Mouse (Mus musculus) ovary, adult 18-20 months (tissue): ENCODE measurements around the gene Erv3.
"Not testable (repeated sequence)": the region's sequence is repeated elsewhere in the genome, so short reads cannot be mapped to it uniquely, and the experiment has no call there.

ENCODE experiments used
- DNase-seq: peaks from one replicate; pipeline ENCODE4 v3.0.0; 2022; ENCODE audit warnings: low spot score, mixed read lengths

Erv3 gene

GRCm38 (mm10) chr2:131863472-131863871 lies 3.9 kb upstream of the Erv3 start:
- no peak for DNase-seq

- DNase-seq: no peak
Measured at GRCm38 (mm10) chr2:131862617-131863275, 3.2 kb upstream of the Erv3 start.

- no peak for DNase-seq
Measured at GRCm38 (mm10) chr2:131857838-131858237, 1.7 kb downstream of the Erv3 start.

- DNase-seq: no peak
Measured at GRCm38 (mm10) chr2:131853719-131854118, 5.8 kb downstream of the Erv3 start.

GRCm38 (mm10) chr2:131851333-131852092 lies 8.0 kb downstream of the Erv3 start:
- no peak for DNase-seq

GRCm38 (mm10) chr2:131850047-131850446 lies 9.5 kb downstream of the Erv3 start:
- no peak for DNase-seq

GRCm38 (mm10) chr2:131847501-131848359 lies 11.8 kb downstream of the Erv3 start:
- no peak for DNase-seq

- no peak for DNase-seq
Measured at GRCm38 (mm10) chr2:131846811-131847210, 12.7 kb downstream of the Erv3 start.

- no peak for DNase-seq
Measured at GRCm38 (mm10) chr2:131846132-131846710, 13.3 kb downstream of the Erv3 start.

- no peak for DNase-seq
Measured at GRCm38 (mm10) chr2:131845671-131846070, 13.9 kb downstream of the Erv3 start.

- DNase-seq: no peak
Measured at GRCm38 (mm10) chr2:131842568-131842967, 17.0 kb downstream of the Erv3 start.

GRCm38 (mm10) chr2:131841321-131841693 lies 18.2 kb downstream of the Erv3 start:
- no peak for DNase-seq

- no peak for DNase-seq
Measured at GRCm38 (mm10) chr2:131840611-131841320, 18.8 kb downstream of the Erv3 start.

- DNase-seq: no peak
Measured at GRCm38 (mm10) chr2:131834296-131834695, 25.3 kb downstream of the Erv3 start.

GRCm38 (mm10) chr2:131831861-131832260 lies 27.7 kb downstream of the Erv3 start:
- no peak for DNase-seq

GRCm38 (mm10) chr2:131830945-131831344 lies 28.6 kb downstream of the Erv3 start:
- DNase-seq: not testable (repeated sequence)

- no peak for DNase-seq
Measured at GRCm38 (mm10) chr2:131827999-131828975, 31.3 kb downstream of the Erv3 start.

- no peak for DNase-seq
Measured at GRCm38 (mm10) chr2:131827026-131827687, 32.4 kb downstream of the Erv3 start.

GRCm38 (mm10) chr2:131825498-131825897 lies 34.0 kb downstream of the Erv3 start:
- DNase-seq: no peak

GRCm38 (mm10) chr2:131823931-131824330 lies 35.6 kb downstream of the Erv3 start:
- DNase-seq: no peak
